Mouse (Mus musculus): ENCODE measurements around the gene Dnajc25.

The Dnajc25 gene

GRCm38 (mm10) chr4:58994762-58995161 is at the start of gene Dnajc25:
Dnajc25 (plus strand) TSS chr4:58995062.
- DNase-seq (ENCODE audit: low spot score in 2 of 2): no peak

GRCm38 (mm10) chr4:58948391-58948790 is 46.5 kb upstream of the Dnajc25 start:
- DNase-seq (ENCODE audit: low spot score in 2 of 2): no peak

- no peak for DNase-seq (ENCODE audit: low spot score in 2 of 2)
Observed at GRCm38 (mm10) chr4:58952630-58953029, 42.2 kb upstream of the Dnajc25 start.

GRCm38 (mm10) chr4:58961719-58962118 is 33.1 kb upstream of the Dnajc25 start:
- DNase-seq (ENCODE audit: low spot score in 2 of 2): no peak

GRCm38 (mm10) chr4:58963271-58963670 is 31.6 kb upstream of the Dnajc25 start:
- no peak for DNase-seq (ENCODE audit: low spot score in 2 of 2)

GRCm38 (mm10) chr4:58965136-58965535 is 29.7 kb upstream of the Dnajc25 start:
- DNase-seq (ENCODE audit: low spot score in 2 of 2): no peak

GRCm38 (mm10) chr4:58970678-58971077 is 24.2 kb upstream of the Dnajc25 start:
- no peak for DNase-seq (ENCODE audit: low spot score in 2 of 2)

GRCm38 (mm10) chr4:58975711-58976110 is 19.2 kb upstream of the Dnajc25 start:
- DNase-seq (ENCODE audit: low spot score in 2 of 2): no peak

GRCm38 (mm10) chr4:58981421-58981820 is 13.4 kb upstream of the Dnajc25 start:
- DNase-seq (ENCODE audit: low spot score in 2 of 2): no peak

GRCm38 (mm10) chr4:58982806-58983205 is 12.1 kb upstream of the Dnajc25 start:
- DNase-seq (ENCODE audit: low spot score in 2 of 2): no peak

- peak; percentile 65 to 86 for DNase-seq (ENCODE audit: low spot score in 2 of 2)
Observed at GRCm38 (mm10) chr4:58985157-58985648, 9.7 kb upstream of the Dnajc25 start.

- DNase-seq (ENCODE audit: low spot score in 2 of 2): peak; percentile 84 to 90
Observed at GRCm38 (mm10) chr4:58986540-58987190, 8.2 kb upstream of the Dnajc25 start, which contains the start of gene Ptgr1. Ptgr1 (minus strand) TSS chr4:58987119.

GRCm38 (mm10) chr4:58989303-58989898 is 5.5 kb upstream of the Dnajc25 start:
- DNase-seq (ENCODE audit: low spot score in 2 of 2): no peak

- no peak for DNase-seq (ENCODE audit: low spot score in 2 of 2)
Observed at GRCm38 (mm10) chr4:58990609-58991434, 4.0 kb upstream of the Dnajc25 start.

- no peak for DNase-seq (ENCODE audit: low spot score in 2 of 2)
Observed at GRCm38 (mm10) chr4:58992195-58992594, 2.7 kb upstream of the Dnajc25 start.

- DNase-seq (ENCODE audit: low spot score in 2 of 2): no peak
Observed at GRCm38 (mm10) chr4:58995251-58995693, 410 bp downstream of the Dnajc25 start.

GRCm38 (mm10) chr4:58997081-58997480 is 2.2 kb downstream of the Dnajc25 start:
- DNase-seq (ENCODE audit: low spot score in 2 of 2): no peak

GRCm38 (mm10) chr4:58998688-58999087 is 3.8 kb downstream of the Dnajc25 start:
- DNase-seq (ENCODE audit: low spot score in 2 of 2): no peak

- peak; percentile 58 to 79 for DNase-seq (ENCODE audit: low spot score in 2 of 2)
Observed at GRCm38 (mm10) chr4:58999686-59000085, 4.8 kb downstream of the Dnajc25 start.

- peak; percentile 40 to 72 for DNase-seq (ENCODE audit: low spot score in 2 of 2)
Observed at GRCm38 (mm10) chr4:59000614-59001013, 5.8 kb downstream of the Dnajc25 start.

- peak; percentile 86 to 92 for DNase-seq (ENCODE audit: low spot score in 2 of 2)
Observed at GRCm38 (mm10) chr4:59002948-59003805, 8.3 kb downstream of the Dnajc25 start, which contains the start of gene Gm20503. Gm20503 (plus strand) TSS chr4:59003210.
